Mouse (Mus musculus) left cerebral cortex, adult 6 months (tissue): Measurements from ENCODE around the gene Tex22. TPM values are rescaled to one million over a fixed set of nuclear protein-coding genes. Genes with fewer than 3 reads are reported as not detected.

Source experiments
- long read RNA-seq, 2 experiments: library from polyadenylated mRNA; unstranded; transcript quantifications; one replicate each; pipeline ENCODE4 v2.0.0; 2019 to 2020
- polyA plus RNA-seq: library from polyadenylated mRNA; unstranded; fragments of <200 nt; fragmentation: Nextera tagmentation; gene quantifications from 2 replicates; pipeline ENCODE4 v1.2.3, GENCODE M21; 2021

Tex22 gene
- not detected in 2 replicates for polyA plus RNA-seq
- long read RNA-seq, experiment 1 = 0 reads
- long read RNA-seq, experiment 2 = 0 reads

DNA sequence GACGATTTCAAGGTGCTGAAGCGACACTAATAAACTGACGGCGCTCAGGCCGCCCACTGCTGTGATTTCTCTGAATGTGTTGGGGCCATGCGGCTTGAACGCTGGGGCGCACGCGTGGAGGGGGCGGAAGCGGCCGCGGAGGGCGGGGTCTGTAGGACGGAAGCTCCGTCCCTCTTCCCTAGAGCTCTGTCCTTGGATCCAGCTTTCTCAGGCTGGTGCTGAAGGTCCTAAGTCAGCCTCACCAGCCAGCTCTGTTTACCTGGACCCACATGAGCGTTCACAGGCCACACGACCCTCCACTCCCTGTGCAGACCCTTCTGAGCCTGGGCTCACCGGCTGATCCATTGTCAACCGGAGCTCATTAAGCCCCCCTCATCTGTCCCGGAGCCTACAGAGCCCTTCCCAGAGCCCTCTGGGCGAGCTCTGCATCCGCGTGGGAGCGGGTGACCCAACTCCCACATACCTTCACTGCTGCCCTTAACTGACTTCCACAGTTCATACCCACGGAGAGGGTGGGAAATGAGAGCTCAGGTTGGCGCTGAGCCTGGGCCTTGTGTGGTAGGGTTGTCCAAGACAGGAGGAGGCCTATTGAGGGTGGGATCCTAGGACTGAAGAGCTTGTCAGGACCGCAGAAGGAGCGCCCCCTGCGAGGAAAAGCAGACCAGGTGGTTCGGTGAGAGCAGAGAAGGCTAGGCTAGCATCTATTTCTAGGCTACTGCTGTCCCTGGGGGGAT is at the start of gene Tex22:
Gene Tex22, plus strand, starts transcription at position 174 of the 734 bp plus-strand sequence.

DNA sequence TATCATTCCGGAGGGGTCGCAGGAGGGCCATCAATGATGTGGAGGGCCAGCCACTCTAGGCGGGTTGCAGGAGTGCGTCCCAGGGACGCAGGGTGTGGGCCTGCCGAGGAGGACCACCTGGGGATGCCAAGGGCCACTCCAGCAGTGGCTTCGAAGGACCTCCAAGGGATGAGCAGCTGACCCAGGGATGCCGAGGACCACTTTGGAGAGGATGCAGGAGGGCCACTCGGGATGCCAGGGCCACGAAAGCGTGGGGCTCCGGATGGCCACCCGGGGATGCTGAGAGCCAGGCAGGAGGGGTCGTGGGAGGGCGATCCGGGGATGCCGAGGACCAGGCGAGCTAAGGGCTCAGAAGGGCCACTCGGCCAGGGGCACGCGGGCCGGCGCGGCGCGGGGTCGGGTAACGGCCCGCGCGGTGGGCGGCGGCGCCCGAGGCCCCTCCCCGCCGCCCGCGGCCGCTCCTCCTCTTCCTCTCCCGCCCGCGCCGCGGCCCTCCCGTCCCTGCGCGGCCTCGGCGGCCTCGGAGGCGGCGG is 23.5 kb downstream of the Tex22 start, which contains the start of gene Mta1:
Gene Mta1, plus strand, starts transcription at position 530 of the 533 bp plus-strand sequence.

Other genes starting within 250 kb of the Tex22 start
- 10.4 and 12.2 TPM in 2 replicates for gene Cdca4, start 245.1 kb upstream of the Tex22 start, polyA plus RNA-seq
- not detected in 2 replicates for gene Gpr132, start 206.3 kb upstream of the Tex22 start, polyA plus RNA-seq
- 4.3 and 4.5 TPM in 2 replicates for gene Jag2, start 144.7 kb upstream of the Tex22 start, polyA plus RNA-seq
- gene Nudt14, start 132.4 kb upstream of the Tex22 start, polyA plus RNA-seq = 31.0 and 36.4 TPM in 2 replicates
- 41.7 and 52.1 TPM in 2 replicates for gene Btbd6, start 98.0 kb upstream of the Tex22 start, polyA plus RNA-seq
- 22.3 and 63.3 TPM in 2 replicates for gene Brf1, start 73.8 kb upstream of the Tex22 start, polyA plus RNA-seq
- 6.9 and 23.1 TPM in 2 replicates for gene Pacs2, start 60.0 kb upstream of the Tex22 start, polyA plus RNA-seq
- gene Mta1, start 23.8 kb downstream of the Tex22 start, polyA plus RNA-seq = 7.0 and 12.5 TPM in 2 replicates
- 302 and 342 TPM in 2 replicates for gene Crip2, start 65.7 kb downstream of the Tex22 start, polyA plus RNA-seq
- gene Crip1, start 71.8 kb downstream of the Tex22 start, polyA plus RNA-seq = 44.9 and 63.5 TPM in 2 replicates
- 0.72 and 1.0 TPM in 2 replicates for gene Tedc1, start 81.9 kb downstream of the Tex22 start, polyA plus RNA-seq
- 18.6 and 19.9 TPM in 2 replicates for gene Tmem121, start 111.4 kb downstream of the Tex22 start, polyA plus RNA-seq